Mouse (Mus musculus) erythroblast, embryonic 14.5 days (primary cell): ENCODE results near the gene 4930415O20Rik. TPM values are rescaled to one million over a fixed set of nuclear protein-coding genes. Genes with fewer than 3 reads are reported as not detected.

Experiments used
- H3K27me3 ChIP-seq: 2 replicates; pipeline ENCODE4 v1.6.1; 2012; ENCODE audit warnings: inconsistent platforms; ENCODE audit not compliant: control insufficient read depth
- H3K36me3 ChIP-seq: 2 replicates; pipeline ENCODE4 v1.6.1; 2012; ENCODE audit warnings: mild to moderate bottlenecking, inconsistent platforms; ENCODE audit not compliant: control insufficient read depth
- H3K4me1 ChIP-seq: 2 replicates; pipeline ENCODE4 v1.6.1; 2012; ENCODE audit warnings: inconsistent platforms; ENCODE audit not compliant: control insufficient read depth
- H3K4me3 ChIP-seq: replicated peaks from 2 replicates; pipeline ENCODE3; 2012; ENCODE audit warnings: moderate library complexity, mild to moderate bottlenecking, inconsistent platforms
- H3K9me3 ChIP-seq: 2 replicates; pipeline ENCODE4 v1.6.1; 2012; ENCODE audit warnings: low read length, inconsistent platforms, mixed read lengths; ENCODE audit not compliant: control insufficient read depth
- GATA1 ChIP-seq: IDR thresholded peaks from 2 replicates; pipeline ENCODE4 v1.6.1; 2012; ENCODE audit warnings: low read length, inconsistent platforms, mixed read lengths
- TAL1 ChIP-seq: IDR thresholded peaks from 3 replicates; pipeline ENCODE4 v1.6.1; 2012; ENCODE audit warnings: low read length, inconsistent platforms, mixed read lengths
- polyA plus RNA-seq: library from polyadenylated mRNA; stranded (reverse); fragments of >175 nt; gene quantifications from 2 replicates; pipeline ENCODE4 v1.2.3, GENCODE M21; 2012

Gene 4930415O20Rik
- polyA plus RNA-seq, 1 experiment = not detected

GRCm38 (mm10) chr15:98567278-98568134 lies 3.3 kb upstream of the 4930415O20Rik start:
- H3K36me3 ChIP-seq = peaks cover 42% of the 10 kb centered on the region
- H3K4me1 ChIP-seq = peaks cover 40% of the 10 kb centered on the region
- peak overlapping the region; percentile 76 for H3K4me3 ChIP-seq
- TF ChIP-seq TAL1 = no peak
- no peak for TF ChIP-seq GATA1
- H3K9me3 ChIP-seq = no peaks in the 10 kb centered on the region
- no peaks in the 10 kb centered on the region for H3K27me3 ChIP-seq

GRCm38 (mm10) chr15:98568256-98569033 lies 2.4 kb upstream of the 4930415O20Rik start:
- no peaks in the 10 kb centered on the region for H3K9me3 ChIP-seq
- peaks cover 32% of the 10 kb centered on the region for H3K36me3 ChIP-seq
- no peak for TF ChIP-seq TAL1
- TF ChIP-seq GATA1 = peak; percentile 73
- no peaks in the 10 kb centered on the region for H3K27me3 ChIP-seq
- H3K4me1 ChIP-seq = peaks cover 37% of the 10 kb centered on the region
- peak overlapping the region; percentile 76 for H3K4me3 ChIP-seq

GRCm38 (mm10) chr15:98569216-98569615 lies 1.6 kb upstream of the 4930415O20Rik start:
- Histone ChIP-seq H3K9me3 (no peaks in the 10 kb centered on the region), H3K36me3 (peaks cover 25% of the 10 kb centered on the region), H3K4me1 (peaks cover 36% of the 10 kb centered on the region), H3K27me3 (no peaks in the 10 kb centered on the region), H3K4me3 (peak overlapping the region; percentile 76)
- no peak for TF ChIP-seq GATA1
- no peak for TF ChIP-seq TAL1

GRCm38 (mm10) chr15:98569795-98570365 lies 924 bp upstream of the 4930415O20Rik start:
- Histone ChIP-seq H3K9me3 (no peaks in the 10 kb centered on the region), H3K4me3 (no peak overlapping the region), H3K27me3 (0 out of 2 replicates have a peak, but pooled peaks cover under 1% of the 10 kb centered on the region), H3K36me3 (peaks cover 18% of the 10 kb centered on the region), H3K4me1 (peaks cover 32% of the 10 kb centered on the region)
- no peak for TF ChIP-seq TAL1
- TF ChIP-seq GATA1 = no peak

- Histone ChIP-seq H3K27me3 (peaks cover 19% of the 10 kb centered on the region), H3K9me3 (no peaks in the 10 kb centered on the region), H3K4me3 (no peak overlapping the region), H3K36me3 (peaks cover 4% of the 10 kb centered on the region), H3K4me1 (peaks cover 16% of the 10 kb centered on the region)
- TF ChIP-seq TAL1 (no peak), GATA1 (no peak)
These were observed 2.5 kb downstream of the 4930415O20Rik start for GRCm38 (mm10) chr15:98573293-98573692.

- no peak overlapping the region for H3K4me3 ChIP-seq
- TF ChIP-seq TAL1 (no peak), GATA1 (no peak)
- peaks cover 15% of the 10 kb centered on the region for H3K4me1 ChIP-seq
- no peaks in the 10 kb centered on the region for H3K36me3 ChIP-seq
- H3K27me3 ChIP-seq = peaks cover 41% of the 10 kb centered on the region
- H3K9me3 ChIP-seq = no peaks in the 10 kb centered on the region
These were observed 8.5 kb downstream of the 4930415O20Rik start for GRCm38 (mm10) chr15:98579310-98579709.

GRCm38 (mm10) chr15:98579795-98580464 lies 9.1 kb downstream of the 4930415O20Rik start:
- no peaks in the 10 kb centered on the region for H3K9me3 ChIP-seq

GRCm38 (mm10) chr15:98582410-98582809 lies 11.6 kb downstream of the 4930415O20Rik start:
- H3K36me3 ChIP-seq = peaks cover 8% of the 10 kb centered on the region
- TF ChIP-seq TAL1 (no peak), GATA1 (no peak)
- H3K27me3 ChIP-seq = peaks cover 28% of the 10 kb centered on the region
- peaks cover 40% of the 10 kb centered on the region for H3K4me1 ChIP-seq
- H3K9me3 ChIP-seq = peaks cover 2% of the 10 kb centered on the region; the same call in 1 of the 2 replicates
- no peak overlapping the region for H3K4me3 ChIP-seq

More at GRCm38 (mm10) chr15:98579795-98580464, 9.1 kb downstream of the 4930415O20Rik start:
- H3K27me3 ChIP-seq = peaks cover 40% of the 10 kb centered on the region
- no peak overlapping the region for H3K4me3 ChIP-seq
- H3K4me1 ChIP-seq = peaks cover 18% of the 10 kb centered on the region
- no peak for TF ChIP-seq TAL1
- TF ChIP-seq GATA1 = no peak
- no peaks in the 10 kb centered on the region for H3K36me3 ChIP-seq
